Mouse (Mus musculus): ENCODE measurements around the gene Phpt1.

Gene Phpt1

GRCm38 (mm10) chr2:25574579-25575431 is at the start of gene Phpt1, which contains the start of gene Mamdc4:
Phpt1 (minus strand) TSS chr2:25575224.
Mamdc4 (minus strand) TSS chr2:25574845.
- DNase-seq (ENCODE audit: low spot score in 2 of 2): peak; percentile 95 to 97

GRCm38 (mm10) chr2:25621229-25622200 is 46.5 kb upstream of the Phpt1 start, which contains the start of gene Tmem141:
Tmem141 (minus strand) TSS chr2:25622005.
- peak; percentile 76 for DNase-seq (ENCODE audit: low spot score in 2 of 2)

- DNase-seq (ENCODE audit: low spot score in 2 of 2): no peak
These were observed 45.8 kb upstream of the Phpt1 start for GRCm38 (mm10) chr2:25620852-25621228.

- no peak for DNase-seq (ENCODE audit: low spot score in 2 of 2)
These were observed 45.4 kb upstream of the Phpt1 start for GRCm38 (mm10) chr2:25620386-25620785.

DNA sequence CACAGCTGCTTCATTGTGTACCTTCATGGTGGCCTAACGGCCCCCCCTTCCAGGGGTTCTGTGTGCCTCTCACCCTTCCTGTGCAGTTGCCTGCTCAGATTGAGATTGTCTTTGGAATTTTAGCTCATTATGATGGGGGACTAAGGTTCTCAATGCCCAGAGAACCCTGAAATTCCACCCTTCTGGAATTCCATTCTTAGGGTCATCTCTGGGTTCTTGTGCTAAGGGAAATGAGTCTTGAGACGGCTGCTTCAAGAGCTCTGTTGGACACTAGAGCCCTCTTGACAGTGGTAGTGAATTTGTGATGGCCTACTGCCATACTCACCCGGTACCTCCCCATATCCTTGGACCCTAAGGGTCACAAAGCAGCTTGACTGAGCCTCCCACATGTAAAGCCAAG is 42.6 kb upstream of the Phpt1 start, which contains the start of gene Ccdc183:
Gene Ccdc183 (minus strand): TSS at position 101 of the 400 bp plus-strand sequence.
- no peak for DNase-seq (ENCODE audit: low spot score in 2 of 2)

DNA sequence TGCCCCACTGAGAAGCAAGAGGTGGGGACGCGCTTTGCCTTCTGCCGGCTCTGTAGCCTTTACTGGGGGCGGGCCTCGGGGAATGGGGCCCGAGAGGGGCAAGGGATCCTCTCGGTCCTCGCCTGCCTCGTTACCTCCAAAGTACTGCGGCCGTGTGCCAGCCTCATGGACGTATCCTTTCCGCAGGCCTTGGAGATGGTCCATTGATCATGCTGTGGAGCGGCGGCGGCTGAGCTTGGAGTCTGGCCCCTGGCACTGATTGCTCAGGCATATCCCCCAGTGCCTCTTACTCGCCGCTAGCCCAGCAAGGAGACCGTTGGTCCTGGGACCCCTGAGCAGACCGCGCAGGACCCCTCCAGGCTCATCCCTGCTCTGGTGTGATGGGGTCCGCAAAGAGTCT is 41.4 kb upstream of the Phpt1 start:
- DNase-seq (ENCODE audit: low spot score in 2 of 2): no peak

DNA sequence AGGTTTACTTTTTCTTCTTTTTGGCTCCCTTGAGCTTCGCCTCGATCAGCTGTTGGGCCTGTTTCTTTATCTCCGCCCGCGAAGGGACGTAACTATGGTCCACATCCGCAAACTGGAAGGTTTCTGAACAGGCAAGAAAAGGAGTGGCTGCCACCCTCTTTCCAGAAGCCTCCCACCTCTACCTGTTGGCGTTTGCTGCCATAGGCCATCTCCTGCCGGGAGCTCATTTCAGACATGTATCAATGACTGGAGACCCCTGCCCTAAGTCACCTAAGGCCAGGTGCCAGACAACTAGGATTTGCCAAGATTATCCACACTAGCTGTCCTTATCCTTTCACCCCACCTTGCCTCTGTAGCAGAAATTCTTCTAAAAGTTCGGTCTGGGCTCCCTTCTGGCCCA is 33.6 kb upstream of the Phpt1 start:
- DNase-seq (ENCODE audit: low spot score in 2 of 2): peak in 1 of 2 experiments; percentile 20

GRCm38 (mm10) chr2:25607761-25608622 is 33.0 kb upstream of the Phpt1 start, which contains the start of gene Rabl6:
Rabl6 (minus strand) TSS chr2:25608521.
- peak; percentile 80 to 84 for DNase-seq (ENCODE audit: low spot score in 2 of 2)

- DNase-seq (ENCODE audit: low spot score in 2 of 2): no peak
These were observed 27.5 kb upstream of the Phpt1 start for GRCm38 (mm10) chr2:25602526-25602925.

- DNase-seq (ENCODE audit: low spot score in 2 of 2): no peak
These were observed 25.0 kb upstream of the Phpt1 start for GRCm38 (mm10) chr2:25600037-25600436.

GRCm38 (mm10) chr2:25598749-25599148 is 23.7 kb upstream of the Phpt1 start:
- DNase-seq (ENCODE audit: low spot score in 2 of 2): no peak

- no peak for DNase-seq (ENCODE audit: low spot score in 2 of 2)
These were observed 21.9 kb upstream of the Phpt1 start for GRCm38 (mm10) chr2:25596765-25597510.

GRCm38 (mm10) chr2:25591863-25592262 is 16.8 kb upstream of the Phpt1 start:
- DNase-seq (ENCODE audit: low spot score in 2 of 2): peak in 1 of 2 experiments; percentile 15

- DNase-seq (ENCODE audit: low spot score in 2 of 2): peak in 1 of 2 experiments; percentile 10
These were observed 13.3 kb upstream of the Phpt1 start for GRCm38 (mm10) chr2:25588227-25588907.

DNA sequence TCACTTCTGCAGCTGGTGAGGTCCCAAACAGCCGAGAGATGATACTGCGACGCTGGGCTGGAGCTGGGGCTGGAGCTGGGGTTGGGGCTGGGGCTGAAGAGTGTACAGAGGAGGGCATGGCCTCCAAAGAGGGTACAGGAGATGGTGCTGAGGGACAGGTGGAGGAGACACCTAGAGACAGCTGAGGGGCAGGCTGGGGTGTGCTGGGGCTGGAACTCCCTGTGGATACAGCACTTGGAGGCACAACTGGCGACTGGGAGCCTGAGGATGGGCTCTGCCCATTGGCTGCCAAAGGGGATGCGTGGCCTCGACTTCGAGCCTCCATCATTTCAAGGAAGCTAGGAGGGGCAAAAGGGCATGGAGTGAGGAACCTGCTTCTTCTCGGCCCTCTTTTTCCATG is 12.3 kb upstream of the Phpt1 start:
- DNase-seq (ENCODE audit: low spot score in 2 of 2): no peak

- no peak for DNase-seq (ENCODE audit: low spot score in 2 of 2)
These were observed 10.6 kb upstream of the Phpt1 start for GRCm38 (mm10) chr2:25585601-25586000.

DNA sequence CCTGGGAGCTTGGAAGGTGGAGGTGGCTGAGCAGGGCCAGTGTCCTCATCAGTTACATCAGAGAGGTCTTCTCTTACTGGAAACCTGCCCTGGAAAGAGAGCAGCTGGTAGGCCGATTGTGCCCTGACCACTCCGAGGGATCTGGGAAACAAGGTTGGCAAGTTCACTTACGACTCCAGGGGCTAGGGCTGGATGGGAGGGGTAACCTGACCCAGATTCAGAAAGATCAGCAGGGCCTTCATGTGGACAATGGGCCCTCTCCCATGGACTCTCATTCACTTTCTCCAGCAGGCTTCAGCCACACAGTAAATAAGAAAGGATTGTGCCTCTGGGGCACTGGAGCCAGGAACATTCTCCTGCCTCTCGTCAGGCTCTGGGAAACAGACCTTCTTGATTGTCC is 9.8 kb upstream of the Phpt1 start:
- no peak for DNase-seq (ENCODE audit: low spot score in 2 of 2)

DNA sequence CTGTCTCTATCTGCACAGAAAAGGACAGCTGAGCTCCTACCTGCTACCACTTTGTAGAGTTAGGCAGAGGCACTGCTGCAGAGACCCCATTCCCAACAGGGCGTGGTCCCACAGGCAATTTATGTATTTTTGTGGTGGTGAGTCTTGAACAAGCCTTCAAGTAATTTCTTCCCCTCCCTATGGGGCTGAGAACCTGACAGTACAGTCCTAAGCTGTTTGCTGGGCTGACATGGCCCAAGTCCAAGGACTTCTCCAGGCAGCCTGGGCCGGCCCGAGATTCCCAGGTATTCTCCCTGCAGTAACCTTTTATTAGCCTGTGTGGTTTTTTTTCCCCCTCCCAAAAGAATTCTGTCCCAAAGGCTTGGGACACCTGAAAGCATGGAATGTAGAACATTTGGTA is 9.1 kb upstream of the Phpt1 start:
- no peak for DNase-seq (ENCODE audit: low spot score in 2 of 2)

DNA sequence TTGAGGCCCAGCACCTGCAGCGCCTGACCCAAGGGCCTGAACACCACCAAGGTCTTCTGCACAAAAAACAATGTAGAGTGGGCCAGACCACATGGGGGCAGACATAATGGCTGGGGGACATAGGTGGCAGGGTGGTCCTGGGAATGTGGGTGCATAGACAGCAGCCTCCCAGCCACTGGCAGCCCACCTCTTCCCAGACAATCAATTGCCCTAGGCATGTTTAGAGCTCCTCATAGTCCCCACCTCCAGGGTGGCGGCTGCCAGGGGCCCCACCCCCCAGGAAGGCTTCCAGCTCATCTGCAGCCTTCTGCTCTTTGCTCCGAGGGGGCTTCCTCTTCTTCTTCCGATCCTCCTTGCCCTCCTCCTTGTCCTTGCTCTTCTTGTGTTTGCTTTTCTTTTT is 8.5 kb upstream of the Phpt1 start:
- no peak for DNase-seq (ENCODE audit: low spot score in 2 of 2)

DNA sequence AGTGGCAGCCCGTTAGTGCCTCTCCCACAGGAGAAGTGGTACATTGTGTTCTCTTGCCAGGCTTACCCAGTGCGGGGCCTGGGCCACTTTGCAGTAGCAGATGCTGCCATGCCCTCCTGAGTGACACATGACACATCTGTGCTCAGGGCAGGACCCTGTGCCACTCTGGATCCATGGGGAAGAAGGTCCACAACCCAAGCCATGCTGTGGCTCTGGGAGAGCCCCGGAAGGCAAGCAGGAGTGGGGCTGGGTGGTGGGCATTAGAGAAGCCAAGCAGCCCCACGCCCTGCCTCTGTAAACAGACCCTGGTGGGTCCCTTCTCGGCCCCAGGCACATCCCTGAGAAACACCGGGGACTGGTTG is 8.1 kb upstream of the Phpt1 start:
- peak in 1 of 2 experiments; percentile 52 for DNase-seq (ENCODE audit: low spot score in 2 of 2)

Measured in frontal cortex, postnatal 14 days (tissue).